Mouse (Mus musculus) urinary bladder, postnatal 0 days (tissue): ENCODE data around the gene Epb41l3. TPM values are rescaled to one million over a fixed set of nuclear protein-coding genes. Genes with fewer than 3 reads are reported as not detected.

Experiments used
- polyA plus RNA-seq: library from polyadenylated mRNA; unstranded; fragments of >200 nt; fragmentation: Nextera tagmentation; extraction: Ambion mirVana; gene quantifications from 2 replicates; pipeline ENCODE4 v1.2.1, GENCODE M21; 2015

The Epb41l3 gene
- polyA plus RNA-seq, result 21.0 and 26.1 TPM in 2 replicates

GRCm38 (mm10) chr17:69075501-69076237, at the start of gene Epb41l3:
Gene Epb41l3, plus strand, starts transcription at chr17:69075683.

Other genes with a start within 250 kb of the Epb41l3 start
- gene Tmem200c, start 249.1 kb upstream of the Epb41l3 start, polyA plus RNA-seq, result 3.8 and 4.3 TPM in 2 replicates